Mouse (Mus musculus) lung, adult 2 months (tissue): ENCODE measurements around the gene Plce1. TPM values are rescaled to one million over a fixed set of nuclear protein-coding genes. Genes with fewer than 3 reads are reported as not detected.

Experiments
- DNase-seq: peaks from one replicate; pipeline ENCODE4 v3.0.0; 2022
- H3K4me1 ChIP-seq: fragments of 200-500 bp; 2 replicates; pipeline ENCODE4 v1.6.1; 2011; ENCODE audit warnings: low read length; ENCODE audit not compliant: control insufficient read depth, insufficient read depth
- H3K4me3 ChIP-seq: fragments of 200-500 bp; replicated peaks from 2 replicates; pipeline ENCODE3; 2011; ENCODE audit warnings: low read depth, mild to moderate bottlenecking, control low read depth, low read length; ENCODE audit errors: extremely low read depth
- CTCF ChIP-seq: fragments of 200-500 bp; IDR thresholded peaks from 2 replicates; pipeline ENCODE4 v1.5.1; 2011; ENCODE audit warnings: mild to moderate bottlenecking, low read length, control low read depth; ENCODE audit not compliant: insufficient read depth
- POLR2A ChIP-seq: fragments of 200-500 bp; IDR thresholded peaks from 2 replicates; pipeline ENCODE4 v1.6.1; 2011; ENCODE audit warnings: low read depth, mild to moderate bottlenecking, control low read depth, low read length, borderline replicate concordance; ENCODE audit errors: extremely low read depth
- WGBS: fragments of 180-500 bp; shearing (Covaris S2); methylation state at CpG from one replicate; pipeline ENCODE4 v1.1.7; 2018; 5-methylcytosine and 5-hydroxymethylcytosine counted together
- polyA plus RNA-seq: library from polyadenylated mRNA; depleted of rRNA; stranded (reverse); fragments of >200 nt; gene quantifications from 2 replicates; pipeline ENCODE4 v1.2.3, GENCODE M21; 2012

Plce1 gene
- polyA plus RNA-seq, 1 experiment, result 9.0 TPM

GRCm38 (mm10) chr19:38775548-38775947, 294.6 kb downstream of the Plce1 start:
- Histone ChIP-seq H3K4me1 (no peaks in the 10 kb centered on the region), H3K4me3 (no peak overlapping the region)
- no peak for TF ChIP-seq POLR2A
- TF ChIP-seq CTCF, result no peak
- peak; percentile 6 for DNase-seq
- WGBS, result 30% methylated on average over 4 of the region's 4 CpGs

DNA sequence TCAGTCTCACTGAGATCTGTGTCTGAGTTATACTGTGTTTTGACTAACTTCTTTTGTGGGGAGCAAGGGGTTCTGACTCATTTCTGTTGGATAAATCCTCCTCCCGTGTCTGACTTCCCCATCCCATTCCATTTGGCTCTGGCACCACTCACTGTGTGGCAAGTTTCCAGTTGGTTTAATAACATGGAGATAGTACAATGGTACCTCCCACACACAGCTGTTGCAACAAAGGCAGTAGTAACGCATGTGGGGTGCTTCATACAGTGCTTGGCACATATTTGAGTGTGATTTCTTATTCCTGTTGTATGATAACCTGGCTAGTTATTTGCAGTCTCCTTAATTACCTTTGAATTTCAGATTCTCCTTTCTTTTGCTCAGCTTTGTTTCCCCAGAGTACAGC, 297.9 kb downstream of the Plce1 start:
- DNase-seq, result no peak
- no peak for TF ChIP-seq CTCF
- TF ChIP-seq POLR2A, result no peak
- Histone ChIP-seq H3K4me3 (no peak overlapping the region), H3K4me1 (no peaks in the 10 kb centered on the region)
- 27% methylated on average over 2 of the region's 2 CpGs for WGBS

- no peak overlapping the region for H3K4me3 ChIP-seq
- no peak for TF ChIP-seq POLR2A
- TF ChIP-seq CTCF, result no peak
- no peaks in the 10 kb centered on the region for H3K4me1 ChIP-seq
- WGBS, result 72% methylated on average over 9 of the region's 9 CpGs
- DNase-seq, result no peak
Measured at GRCm38 (mm10) chr19:38783542-38783941, 302.6 kb downstream of the Plce1 start.

DNA sequence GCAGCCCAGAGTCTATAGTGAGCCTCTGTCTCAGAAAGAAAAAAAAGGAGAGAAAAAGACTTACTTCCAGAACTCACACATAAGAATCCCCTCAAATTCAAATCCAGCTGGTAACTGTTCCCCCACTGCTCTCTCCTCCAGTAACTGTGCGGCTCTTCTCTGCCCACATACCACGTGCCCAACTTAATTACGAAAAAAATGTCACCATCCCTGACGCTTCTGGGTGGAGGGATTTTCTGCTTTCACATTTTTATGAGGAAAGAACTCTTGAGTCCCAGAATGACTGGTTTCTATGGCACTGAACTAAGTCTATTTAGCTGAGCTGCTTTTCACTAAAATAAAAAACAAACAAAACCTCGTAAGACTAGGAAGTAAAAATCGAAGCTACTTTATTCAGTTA, 306.8 kb downstream of the Plce1 start:
- 86% methylated on average over 6 of the region's 6 CpGs for WGBS
- TF ChIP-seq POLR2A, result no peak
- no peak for TF ChIP-seq CTCF
- Histone ChIP-seq H3K4me1 (no peaks in the 10 kb centered on the region), H3K4me3 (no peak overlapping the region)
- DNase-seq, result no peak

DNA sequence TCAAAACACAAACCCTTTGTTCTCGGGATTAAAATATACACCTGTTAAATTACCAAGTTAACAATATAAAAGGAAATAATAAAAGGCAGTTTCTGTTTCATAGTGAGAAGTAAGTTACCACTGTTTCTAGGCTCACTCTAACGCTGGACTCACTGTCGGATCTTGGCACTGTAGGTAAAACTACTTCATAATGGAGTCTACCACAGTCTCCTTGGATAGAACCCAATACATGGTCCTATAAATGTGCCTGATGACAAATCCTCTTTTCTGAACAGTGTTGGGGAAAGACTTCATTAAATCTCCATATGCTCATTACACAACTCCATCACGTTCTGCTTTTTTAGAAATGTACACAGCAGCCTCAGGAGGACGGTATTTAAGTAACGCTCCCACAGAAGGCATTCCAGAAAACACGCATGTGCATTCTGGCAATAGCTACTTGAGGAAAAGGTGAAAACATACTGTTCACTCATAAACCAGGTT, 312.7 kb downstream of the Plce1 start:
- TF ChIP-seq CTCF (no peak), POLR2A (no peak)
- Histone ChIP-seq H3K4me1 (no peaks in the 10 kb centered on the region), H3K4me3 (no peak overlapping the region)
- WGBS, result 90% methylated on average over 7 of the region's 7 CpGs
- DNase-seq, result no peak

DNA sequence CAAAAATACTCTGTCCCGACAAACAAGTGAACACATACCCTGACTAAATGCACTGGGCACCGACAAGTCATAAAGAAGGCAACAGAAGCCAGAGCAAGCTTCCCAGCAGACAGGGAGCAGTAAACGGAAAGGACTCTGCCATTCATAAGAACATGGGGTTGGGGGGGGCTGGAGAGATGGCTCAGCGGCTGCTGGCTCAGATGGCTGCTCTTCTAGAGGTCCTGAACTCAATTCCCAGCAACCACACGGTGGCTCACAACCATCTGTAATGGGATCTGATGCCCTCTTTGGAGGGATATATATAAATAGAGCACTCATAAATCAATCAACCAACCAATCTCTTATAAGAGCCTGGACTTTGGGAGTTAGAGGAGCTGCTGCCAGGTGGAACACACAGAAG, 315.6 kb downstream of the Plce1 start:
- Histone ChIP-seq H3K4me3 (no peak overlapping the region), H3K4me1 (no peaks in the 10 kb centered on the region)
- DNase-seq, result no peak
- no peak for TF ChIP-seq POLR2A
- TF ChIP-seq CTCF, result no peak
- 74% methylated on average over 5 of the region's 5 CpGs for WGBS

- WGBS, result 86% methylated on average over 1 of the region's 1 CpGs
- no peaks in the 10 kb centered on the region for H3K4me1 ChIP-seq
- no peak for DNase-seq
- no peak for TF ChIP-seq POLR2A
- TF ChIP-seq CTCF, result no peak
- no peak overlapping the region for H3K4me3 ChIP-seq
Measured at GRCm38 (mm10) chr19:38798291-38798690, 317.4 kb downstream of the Plce1 start.

GRCm38 (mm10) chr19:38798801-38799200, 317.9 kb downstream of the Plce1 start:
- TF ChIP-seq CTCF, result no peak
- DNase-seq, result no peak
- 78% methylated on average over 6 of the region's 6 CpGs for WGBS

DNA sequence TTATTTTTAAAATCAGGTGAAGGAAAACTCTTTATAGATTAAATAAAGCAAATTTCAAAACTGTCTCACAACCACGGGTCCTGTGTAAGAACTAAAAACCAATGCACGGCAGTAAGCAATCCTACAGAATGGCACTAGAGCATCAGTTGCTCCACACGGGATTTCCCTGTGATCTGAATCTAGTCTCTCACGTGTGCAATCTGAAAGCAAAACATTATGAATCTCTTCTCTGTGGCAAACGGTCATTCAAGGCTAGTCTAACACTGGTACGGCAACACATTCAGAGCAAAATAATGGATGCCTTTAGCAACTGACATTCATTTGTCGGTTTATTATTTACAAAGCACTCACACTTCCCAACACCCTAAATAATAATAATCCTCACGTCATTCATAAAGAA, 337.3 kb downstream of the Plce1 start:
- no peak for TF ChIP-seq CTCF
- TF ChIP-seq POLR2A, result no peak
- DNase-seq, result no peak
- Histone ChIP-seq H3K4me1 (peaks cover 6% of the 10 kb centered on the region), H3K4me3 (no peak overlapping the region)
- WGBS, result 26% methylated on average over 8 of the region's 8 CpGs

More at GRCm38 (mm10) chr19:38798801-38799200, 317.9 kb downstream of the Plce1 start:
- Histone ChIP-seq H3K4me3 (no peak overlapping the region), H3K4me1 (no peaks in the 10 kb centered on the region)

GRCm38 (mm10) chr19:38818766-38819426, 338.0 kb downstream of the Plce1 start, which contains the start of gene Noc3l:
Noc3l (minus strand) TSS chr19:38819237.
- peaks cover 6% of the 10 kb centered on the region for H3K4me1 ChIP-seq

GRCm38 (mm10) chr19:38819427-38819802, 338.5 kb downstream of the Plce1 start:
- 10% methylated on average over 16 of the region's 16 CpGs for WGBS
- peaks cover 6% of the 10 kb centered on the region for H3K4me1 ChIP-seq
- TF ChIP-seq POLR2A (no peak), CTCF (no peak)

More at GRCm38 (mm10) chr19:38818766-38819426, 338.0 kb downstream of the Plce1 start, which contains the start of gene Noc3l:
- TF ChIP-seq CTCF, result peak; percentile 69
- TF ChIP-seq POLR2A, result 0 out of 2 replicates have a peak, but pooled peaks have one; percentile 50
- peak within 1 kb of the TSS; percentile 96 for H3K4me3 ChIP-seq
- under 1% methylated on average over 38 of the region's 38 CpGs for WGBS
- peak; percentile 95 for DNase-seq

More at GRCm38 (mm10) chr19:38819427-38819802, 338.5 kb downstream of the Plce1 start:
- no peak for DNase-seq
- H3K4me3 ChIP-seq, result peak overlapping the region; percentile 96
